Mouse (Mus musculus): ENCODE results near the gene Snph. TPM values are rescaled to one million over a fixed set of nuclear protein-coding genes. Genes with fewer than 3 reads are reported as not detected.

Snph gene
- total RNA-seq, 1 experiment from 2014 or later, result not detected

DNA sequence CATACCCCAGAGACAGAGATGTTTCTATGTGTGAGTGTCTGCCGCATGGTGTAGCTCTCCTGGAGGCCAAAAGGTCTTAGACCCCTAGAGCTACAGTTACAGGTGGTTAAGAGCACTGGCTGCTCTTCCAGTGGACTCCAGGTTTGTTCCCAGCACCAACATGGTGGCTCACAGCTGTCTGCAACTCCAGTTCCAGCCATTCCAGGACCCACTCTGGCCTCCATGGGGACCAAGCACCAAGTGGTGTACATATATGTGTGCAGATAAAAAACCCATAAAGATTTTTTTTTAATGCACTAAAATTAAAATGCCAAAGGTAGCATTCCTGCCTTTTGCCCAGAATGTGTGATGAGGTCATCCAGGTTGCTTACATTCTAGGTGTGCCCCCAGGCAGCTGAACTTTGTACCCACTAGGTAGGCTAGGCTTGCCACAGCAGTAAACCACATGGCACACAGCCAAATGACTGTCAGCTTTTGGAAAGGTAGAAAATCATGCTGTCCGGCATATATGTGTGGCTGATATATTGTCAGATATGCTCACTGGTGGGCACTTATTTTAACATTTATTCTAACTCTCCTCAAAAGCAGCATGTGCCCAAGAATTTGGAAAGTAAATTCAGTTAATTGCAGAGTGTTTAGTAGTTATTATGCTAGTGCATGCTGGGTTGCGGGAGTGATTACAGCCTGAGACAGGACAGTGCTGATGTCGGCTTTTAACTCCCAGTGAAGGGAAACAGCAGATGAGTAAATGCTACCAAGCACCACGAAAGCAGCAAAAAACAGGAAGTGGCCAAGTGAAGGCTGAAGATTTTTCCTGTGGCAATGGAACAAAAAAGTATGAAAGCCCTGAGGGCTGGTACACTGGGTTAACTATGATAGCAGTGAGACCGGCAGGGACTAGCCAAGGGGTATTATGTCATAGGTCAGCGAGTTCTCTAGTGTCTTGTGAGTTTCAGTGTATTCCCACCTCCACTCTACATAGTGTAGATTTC lies 69.2 kb downstream of the Snph start:
- ATAC-seq (replicated peaks; ENCODE audit: insufficient number of reproducible peaks, low FRiP score, low TSS enrichment, poor library complexity, severe bottlenecking), result no peak

DNA sequence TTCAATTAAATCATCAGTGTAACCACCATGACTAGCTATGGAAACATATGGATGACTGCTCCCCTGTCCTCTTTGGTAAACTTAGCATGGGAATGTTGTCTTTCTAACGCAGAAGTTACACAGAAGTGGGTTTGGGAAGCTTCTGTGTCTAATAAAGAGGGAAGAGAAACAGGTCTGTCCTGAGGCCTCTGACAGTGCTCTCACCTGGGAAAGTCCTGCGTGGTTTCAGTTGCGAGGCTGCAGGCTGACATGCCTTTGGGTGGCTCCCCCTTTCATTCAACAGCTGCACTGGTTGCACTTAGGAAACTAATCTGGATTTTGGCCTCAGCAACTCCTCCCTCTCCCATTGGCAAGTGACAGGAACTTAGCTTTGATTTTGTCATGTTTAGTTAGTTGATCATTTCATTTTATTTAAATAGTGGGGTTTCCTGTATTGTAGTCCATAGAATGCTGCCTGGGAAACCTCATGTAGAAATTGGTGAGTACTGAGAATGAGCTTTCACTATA lies 82.7 kb downstream of the Snph start:
- ATAC-seq (replicated peaks; ENCODE audit: insufficient number of reproducible peaks, low FRiP score, low TSS enrichment, poor library complexity, severe bottlenecking), result no peak

DNA sequence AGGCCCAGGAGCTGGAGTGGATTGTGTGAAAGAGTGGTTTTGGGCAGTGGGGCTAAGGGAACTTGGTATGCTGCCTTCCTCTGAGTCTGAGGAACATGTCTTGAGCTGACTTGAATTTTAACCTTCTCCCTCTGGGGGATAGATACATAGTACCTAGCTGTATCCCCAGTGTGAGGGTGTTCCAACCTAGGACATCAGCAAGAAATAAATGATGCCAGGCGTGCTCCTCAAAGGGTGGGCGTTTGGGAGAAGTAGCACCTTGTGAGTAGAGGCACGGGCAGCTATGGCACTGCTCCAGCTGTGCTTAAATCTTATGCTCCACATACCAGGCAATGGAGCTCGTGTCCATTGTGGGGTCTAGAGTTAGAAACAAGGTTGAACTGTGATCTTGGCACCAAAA lies 85.8 kb downstream of the Snph start:
- no peak for ATAC-seq (replicated peaks; ENCODE audit: insufficient number of reproducible peaks, low FRiP score, low TSS enrichment, poor library complexity, severe bottlenecking)

DNA sequence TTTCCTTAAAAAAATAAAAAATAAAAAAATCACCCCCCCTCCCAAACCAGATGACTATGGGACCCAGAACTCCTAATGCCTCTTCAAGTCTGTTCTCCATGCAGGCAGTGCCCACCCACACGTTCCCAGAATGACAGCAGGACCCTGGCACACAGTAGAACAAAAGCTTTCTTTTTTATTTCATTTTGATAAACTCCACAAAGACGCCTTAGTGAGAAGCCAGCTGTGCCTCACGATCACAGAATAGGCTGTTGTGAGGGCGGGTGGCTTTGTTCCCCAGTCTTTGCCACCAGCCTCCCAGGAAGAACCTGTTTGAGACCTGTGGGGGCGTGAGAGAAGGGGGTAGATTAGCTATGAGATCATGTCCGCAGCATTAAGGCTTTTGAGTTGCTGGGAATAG lies 87.7 kb downstream of the Snph start:
- ATAC-seq (replicated peaks; ENCODE audit: insufficient number of reproducible peaks, low FRiP score, low TSS enrichment, poor library complexity, severe bottlenecking), result no peak

DNA sequence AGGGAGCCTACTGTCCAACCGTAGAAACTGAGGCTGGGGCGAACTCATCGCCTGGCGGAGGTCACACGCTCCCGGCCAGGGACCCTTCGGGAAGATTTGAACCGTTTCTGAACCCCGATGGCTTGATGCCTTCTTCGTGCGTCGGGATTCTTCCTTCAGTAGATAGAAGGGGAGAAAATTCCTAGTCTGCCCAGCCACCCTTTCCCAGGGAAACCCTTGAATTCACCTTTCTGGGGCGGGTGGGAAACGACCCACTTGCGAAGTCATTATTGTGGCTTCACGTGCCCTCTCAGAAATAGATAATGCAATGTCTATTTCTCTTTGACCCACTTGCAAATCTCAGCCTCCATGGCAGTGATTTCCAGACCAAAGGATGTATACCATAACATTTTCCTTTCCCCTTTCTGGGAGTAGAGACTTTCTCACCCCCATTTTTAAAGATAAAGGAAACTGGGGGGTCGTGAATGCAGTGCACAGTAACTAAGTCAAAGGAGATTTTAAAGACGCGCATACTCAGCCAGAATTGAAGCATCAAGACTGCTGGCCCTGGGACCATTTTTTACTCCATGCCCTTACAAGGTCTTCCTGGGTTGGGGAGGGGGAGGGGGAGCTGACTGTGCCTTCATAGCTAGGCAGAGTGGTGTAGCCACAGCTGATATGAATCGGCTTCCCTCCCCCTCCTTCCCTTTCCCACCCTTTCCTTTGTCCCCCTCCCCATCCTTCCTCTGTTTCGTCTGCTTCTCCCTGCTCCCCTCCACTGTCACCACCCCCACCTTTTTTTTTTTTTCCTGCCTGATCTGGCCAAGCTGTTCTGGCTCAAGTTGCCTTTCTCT lies 89.1 kb downstream of the Snph start:
- ATAC-seq (replicated peaks; ENCODE audit: insufficient number of reproducible peaks, low FRiP score, low TSS enrichment, poor library complexity, severe bottlenecking), result no peak

DNA sequence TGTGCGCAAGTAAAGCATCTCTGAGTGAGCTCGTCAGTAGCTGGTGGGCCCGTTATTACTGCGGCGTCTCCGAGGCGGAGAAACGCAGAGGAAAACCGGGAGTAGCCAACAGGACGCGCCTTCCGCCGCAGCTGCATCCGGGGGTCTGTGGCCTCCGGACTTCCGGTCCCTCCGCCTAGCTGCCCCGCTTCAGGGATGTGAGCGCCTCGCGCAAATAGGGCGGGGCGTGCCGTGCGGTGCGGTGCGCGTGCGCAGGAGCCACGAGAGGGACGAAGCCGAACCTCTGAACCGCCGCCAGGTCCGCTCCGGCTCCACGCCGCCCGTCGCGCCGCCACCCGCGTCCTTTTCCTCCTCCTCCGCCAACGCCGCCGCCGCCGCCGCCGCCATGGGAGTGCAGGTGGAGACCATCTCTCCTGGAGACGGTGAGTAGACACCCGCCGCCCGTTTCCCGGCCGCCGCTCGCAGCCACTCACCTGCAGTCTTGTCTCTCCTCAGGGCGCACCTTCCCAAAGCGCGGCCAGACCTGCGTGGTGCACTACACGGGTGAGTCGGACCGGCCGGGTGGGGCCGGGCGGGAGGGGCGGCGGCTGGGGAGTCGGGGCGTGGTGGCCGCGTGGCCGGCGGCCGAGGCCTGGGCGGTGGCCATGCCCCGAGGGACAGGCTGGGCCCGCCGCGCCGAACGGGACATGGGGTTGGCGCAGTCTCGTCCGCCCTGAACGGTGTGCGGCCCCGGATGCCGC lies 89.9 kb downstream of the Snph start, which contains the start of gene Fkbp1a:
TSS of gene Fkbp1a (plus strand) at position 161 of the 740 bp plus-strand sequence.
- peak; percentile 85 for ATAC-seq (replicated peaks; ENCODE audit: insufficient number of reproducible peaks, low FRiP score, low TSS enrichment, poor library complexity, severe bottlenecking)

Other genes starting within 250 kb of the Snph start
- gene 4921509C19Rik, start 156.4 kb downstream of the Snph start, total RNA-seq (2017), result not detected in 3 replicates
- 81.2 to 110 TPM (median 99.0 TPM) in 3 replicates for gene Nsfl1c, start 138.4 kb downstream of the Snph start, total RNA-seq (2017)
- gene Fkbp1a, start 90.1 kb downstream of the Snph start, total RNA-seq (2017), result 3.5 to 27.0 TPM (median 23.8 TPM) in 3 replicates
- 1.0 to 1.5 TPM in 2 of 3 replicates, not detected in the other for gene Sdcbp2, start 60.0 kb downstream of the Snph start, total RNA-seq (2017)
- not detected in 3 replicates for gene Rad21l, start 35.9 kb upstream of the Snph start, total RNA-seq (2017)
- not detected in 3 replicates for gene Tmem74b, start 69.4 kb upstream of the Snph start, total RNA-seq (2017)
- 9.7 to 13.1 TPM (median 10.2 TPM) in 3 replicates for gene Psmf1, start 111.6 kb upstream of the Snph start, total RNA-seq (2017)
- not detected in 3 replicates for gene Rspo4, start 210.3 kb upstream of the Snph start, total RNA-seq (2017)